Mouse (Mus musculus) ES-Bruce4 (cell line): ENCODE results near the gene Dynlrb1.

ENCODE experiments used
- CTCF ChIP-seq: IDR thresholded peaks from one replicate; pipeline ENCODE4 v1.8.1; 2011; ENCODE audit warnings: low read depth, low read length
- EP300 ChIP-seq: IDR thresholded peaks from 2 replicates; pipeline ENCODE4 v1.6.1; 2011; ENCODE audit warnings: low read depth, low read length; ENCODE audit not compliant: insufficient read depth
- POLR2A ChIP-seq: IDR thresholded peaks from one replicate; pipeline ENCODE4 v1.8.1; 2011; ENCODE audit warnings: low read length; ENCODE audit not compliant: insufficient read depth

- TF ChIP-seq CTCF = no peak
- TF ChIP-seq POLR2A = no peak
- TF ChIP-seq EP300 = no peak
Observed at GRCm38 (mm10) chr2:155277721-155278120, 41.4 kb downstream of the Dynlrb1 start.
